Mouse (Mus musculus) kidney, adult 2 months (tissue): ENCODE measurements around the gene H2-DMa.

Experiments
- CTCF ChIP-seq: fragments of 200-500 bp; conservative IDR thresholded peaks from 2 replicates; pipeline ENCODE4 v1.5.1; 2011; ENCODE audit warnings: low read depth, mild to moderate bottlenecking, control low read depth, low read length, moderate library complexity, mixed read lengths; ENCODE audit not compliant: insufficient read depth, insufficient read length
- POLR2A ChIP-seq: fragments of 200-500 bp; IDR thresholded peaks from one replicate; pipeline ENCODE4 v1.6.1; 2011; ENCODE audit warnings: low read depth, low read length, control low read depth

GRCm38 (mm10) chr17:34106555-34106954, 12.8 kb upstream of the H2-DMa start:
- TF ChIP-seq CTCF (no peak), POLR2A (no peak)
